8 mouse cellular contexts compared by ENCODE assay signal in genomic region chr12:108403957-108404356, GRCm38 (mm10). TPM values are rescaled to one million over a fixed set of nuclear protein-coding genes. Genes with fewer than 3 reads are reported as not detected.
DNase-seq lines count a peak whose midpoint lies in the region; ATAC-seq lines count a peak whose summit lies in the region.

No protein-coding gene starts in this region.

- no peak for ATAC-seq in cerebellum, adult (ENCODE audit: insufficient number of reproducible peaks, low FRiP score, low TSS enrichment)

- DNase-seq in adrenal gland, adult (ENCODE audit: inconsistent age in 2 of 2, low spot score in 1 of 2), result peak; percentile 73 to 89
- DNase-seq in adrenal gland, adult 18-20 months (ENCODE audit: low spot score in 2 of 2), result no peak
- DNase-seq in urinary bladder, postnatal 25 days (ENCODE audit: low spot score), result peak; percentile 13
- no peak for DNase-seq in urinary bladder, postnatal 10 days (ENCODE audit: low spot score)
- peak; percentile 74 for DNase-seq in kidney, postnatal 10 days
- peak; percentile 81 for DNase-seq in skeletal muscle tissue, adult 2 months (ENCODE audit: low read depth, low spot score)
- no peak for DNase-seq in right cerebral cortex, postnatal 4 days

RNA-seq across cellular contexts. Expression of gene Eml1, which starts 33.2 kb away (rescaled TPM):
- total RNA-seq in adrenal gland, adult 18-20 months (2021), result 10 to 100 TPM; 19.7 to 19.9 TPM

Comparison
In these comparisons a context has a peak if more than half of its experiments do, and no peak if none do; other contexts are left out.
1. DNase-seq: peak in adrenal gland, adult (2 of 2), urinary bladder, postnatal 25 days (single experiment), kidney, postnatal 10 days (single experiment) and skeletal muscle tissue, adult 2 months (single experiment); none in adrenal gland, adult 18-20 months (0 of 2), urinary bladder, postnatal 10 days (single experiment) and right cerebral cortex, postnatal 4 days (single experiment).